Mouse (Mus musculus) G1E (cell line): ENCODE results near the gene Actbl2.

Experiments used
- CTCF ChIP-seq: IDR thresholded peaks from 2 replicates; pipeline ENCODE4 v1.5.1; 2012; ENCODE audit warnings: low read depth, low read length, inconsistent platforms, mixed read lengths
- POLR2AphosphoS5 ChIP-seq: IDR thresholded peaks from 2 replicates; pipeline ENCODE4 v1.6.1; 2012; ENCODE audit warnings: low read depth, low read length, inconsistent platforms; ENCODE audit not compliant: insufficient replicate concordance
- TAL1 ChIP-seq: conservative IDR thresholded peaks from 2 replicates; pipeline ENCODE4 v1.6.1; 2012; ENCODE audit warnings: low read depth, low read length, inconsistent platforms, mixed read lengths

GRCm38 (mm10) chr13:111251795-111252194 is 3.0 kb upstream of the Actbl2 start:
- TF ChIP-seq CTCF (no peak), POLR2AphosphoS5 (no peak), TAL1 (no peak)
